Mouse (Mus musculus) forebrain, embryonic 16.5 days (tissue): ENCODE measurements around the gene Dis3l2. TPM values are rescaled to one million over a fixed set of nuclear protein-coding genes. Genes with fewer than 3 reads are reported as not detected.

Experiments
- ATAC-seq: fragments of 200-750 bp; cut with Nextera tagmentation; 2 replicates; pipeline ENCODE4 v1.8.0; 2017; ENCODE audit warnings: mild to moderate bottlenecking, moderate library complexity
- H3K27ac ChIP-seq: fragments of 300-500 bp; sonication (generic); 2 replicates; pipeline ENCODE4 v1.5.1; 2014; ENCODE audit warnings: low read length, control low read depth
- H3K27me3 ChIP-seq: fragments of 300-500 bp; sonication (generic); replicated peaks from 2 replicates; pipeline ENCODE4 v1.6.1; 2014; ENCODE audit warnings: low read length; ENCODE audit not compliant: control insufficient read depth, insufficient read depth
- H3K36me3 ChIP-seq: fragments of 300-500 bp; sonication (generic); 2 replicates; pipeline ENCODE4 v1.6.1; 2014; ENCODE audit not compliant: control insufficient read depth, insufficient read depth
- H3K4me1 ChIP-seq: fragments of 300-500 bp; sonication (generic); replicated peaks from 2 replicates; pipeline ENCODE4 v1.6.1; 2014; ENCODE audit warnings: low read length; ENCODE audit not compliant: control insufficient read depth, insufficient read depth
- H3K4me2 ChIP-seq: fragments of 300-500 bp; sonication (generic); 2 replicates; pipeline ENCODE4 v1.6.1; 2014; ENCODE audit warnings: mild to moderate bottlenecking, low read length, control low read depth
- H3K4me3 ChIP-seq: fragments of 300-500 bp; sonication (generic); replicated peaks from 2 replicates; pipeline ENCODE4 v1.5.1; 2014; ENCODE audit warnings: mild to moderate bottlenecking, low read length, control low read depth
- H3K9ac ChIP-seq: fragments of 300-500 bp; sonication (generic); replicated peaks from 2 replicates; pipeline ENCODE4 v1.6.1; 2014; ENCODE audit warnings: low read depth, low read length, control low read depth
- H3K9me3 ChIP-seq: fragments of 300-500 bp; sonication (generic); 2 replicates; pipeline ENCODE4 v1.6.1; 2016; ENCODE audit warnings: low read length; ENCODE audit not compliant: control insufficient read depth
- WGBS: fragments of 180-500 bp; shearing (Covaris S2); extraction: QIAGEN DNeasy Blood & Tissue Kit; methylation state at CpG from one replicate; pipeline ENCODE4 v1.1.7; 2014; 5-methylcytosine and 5-hydroxymethylcytosine counted together
- polyA plus RNA-seq: library from polyadenylated mRNA; unstranded; fragments of >200 nt; fragmentation: Nextera tagmentation; extraction: Ambion mirVana; gene quantifications from 2 replicates; pipeline ENCODE4 v1.2.1, GENCODE M21; 2015

The Dis3l2 gene
- polyA plus RNA-seq, 1 experiment from 2014 or later = 43.2 TPM

DNA sequence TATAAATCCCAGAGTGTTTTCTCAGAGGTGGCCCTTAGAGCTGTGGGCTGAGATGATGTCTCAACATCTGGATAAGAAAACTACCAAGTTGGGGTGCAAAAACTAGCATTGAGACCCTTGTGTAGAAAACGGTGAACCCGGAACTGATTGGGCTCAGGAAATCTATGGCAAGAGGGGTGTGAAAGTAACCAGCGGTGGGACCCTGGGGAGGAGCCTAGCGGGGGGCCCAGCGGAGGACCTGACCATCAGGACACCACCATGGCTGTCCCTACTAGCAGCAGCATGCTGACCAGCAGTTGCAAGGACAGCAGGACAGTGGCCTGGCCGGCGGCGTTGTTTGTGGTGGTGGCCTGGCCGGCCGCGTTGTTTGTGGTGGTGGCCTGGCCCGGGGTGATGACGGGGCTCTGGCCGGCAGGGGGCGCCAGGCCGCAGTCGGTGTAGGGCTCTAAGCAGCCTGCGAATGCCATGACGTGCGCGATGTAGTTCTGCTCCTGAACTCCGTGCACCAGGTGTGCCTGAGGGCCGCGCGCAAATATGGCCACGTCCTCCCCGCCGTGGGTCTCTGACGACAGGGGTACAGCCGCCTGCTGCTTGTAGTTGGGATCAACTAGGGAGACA is 394.9 kb downstream of the Dis3l2 start:
- H3K27ac ChIP-seq = no peak overlapping the region
- H3K9me3 ChIP-seq = no peaks in the 10 kb centered on the region
- no peaks in the 10 kb centered on the region for H3K27me3 ChIP-seq
- H3K9ac ChIP-seq = no peak overlapping the region
- H3K4me2 ChIP-seq = peak overlapping the region; percentile 11; the same call in 1 of the 2 replicates
- H3K36me3 ChIP-seq = no peaks in the 10 kb centered on the region
- 10% methylated on average over 30 of the region's 30 CpGs for WGBS
- no peaks in the 10 kb centered on the region for H3K4me1 ChIP-seq
- H3K4me3 ChIP-seq = no peak overlapping the region
- ATAC-seq = peak; percentile 64

Other genes with a start within 250 kb of the Dis3l2 start
- 1,987 and 2,275 TPM in 2 replicates for gene Ptma, start 177.1 kb upstream of the Dis3l2 start, polyA plus RNA-seq
- gene Pde6d, start 121.2 kb upstream of the Dis3l2 start, polyA plus RNA-seq = 88.7 and 90.1 TPM in 2 replicates
- 59.7 and 64.6 TPM in 2 replicates for gene Cops7b, start 120.9 kb upstream of the Dis3l2 start, polyA plus RNA-seq
- gene Nppc, start 33.2 kb upstream of the Dis3l2 start, polyA plus RNA-seq = 3.7 and 5.2 TPM in 2 replicates